Mouse (Mus musculus) layer of hippocampus, adult 9-10 months (tissue): ENCODE measurements around the gene Ubtfl1.
"Not testable (repeated sequence)": the region's sequence is repeated elsewhere in the genome, so short reads cannot be mapped to it uniquely, and the experiment has no call there.

Source experiments
- DNase-seq: peaks from one replicate; pipeline ENCODE4 v3.0.0; 2022; ENCODE audit warnings: low spot score

The Ubtfl1 gene

DNA sequence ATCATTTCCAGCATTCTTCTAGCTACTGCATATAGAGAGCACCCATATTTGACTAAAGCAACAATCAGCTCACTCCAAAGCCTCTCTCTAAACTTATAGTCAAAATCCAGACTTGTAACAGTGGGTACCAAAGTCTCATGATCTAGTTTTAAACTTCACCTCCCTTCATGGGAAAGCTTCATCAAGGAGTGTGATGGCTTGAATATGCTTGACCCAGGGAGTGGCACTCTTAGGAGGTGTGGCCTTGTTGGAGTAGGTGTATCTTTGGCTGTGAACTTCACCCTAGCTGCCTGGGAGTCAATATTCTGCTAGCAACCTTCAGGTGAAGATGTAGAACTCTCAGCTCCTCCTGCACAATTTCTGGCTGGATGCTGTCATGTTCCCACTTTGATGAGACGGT, at the start of gene Ubtfl1:
Gene Ubtfl1 (plus strand): TSS at position 301 of the 400 bp plus-strand sequence.
- no peak for DNase-seq

DNA sequence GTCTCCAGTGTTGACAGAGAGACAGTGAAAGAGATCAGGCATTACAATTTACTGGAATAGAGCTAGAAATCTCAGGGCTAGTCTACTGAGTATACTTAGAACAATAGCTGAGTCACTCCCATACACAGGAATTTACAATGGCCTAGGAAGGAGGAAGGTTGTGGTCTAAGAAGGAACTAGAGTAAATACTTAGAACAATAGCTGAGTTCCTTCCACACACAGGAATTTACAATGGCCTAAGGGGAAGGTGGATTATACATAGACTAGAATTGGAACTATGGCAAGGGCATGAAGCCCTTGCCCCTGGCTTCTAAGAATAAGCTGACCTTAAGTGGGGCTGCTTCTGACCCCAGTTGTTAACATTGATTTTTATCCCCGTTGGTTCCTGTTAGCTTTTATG, 31.2 kb upstream of the Ubtfl1 start:
- not testable (repeated sequence) for DNase-seq

DNA sequence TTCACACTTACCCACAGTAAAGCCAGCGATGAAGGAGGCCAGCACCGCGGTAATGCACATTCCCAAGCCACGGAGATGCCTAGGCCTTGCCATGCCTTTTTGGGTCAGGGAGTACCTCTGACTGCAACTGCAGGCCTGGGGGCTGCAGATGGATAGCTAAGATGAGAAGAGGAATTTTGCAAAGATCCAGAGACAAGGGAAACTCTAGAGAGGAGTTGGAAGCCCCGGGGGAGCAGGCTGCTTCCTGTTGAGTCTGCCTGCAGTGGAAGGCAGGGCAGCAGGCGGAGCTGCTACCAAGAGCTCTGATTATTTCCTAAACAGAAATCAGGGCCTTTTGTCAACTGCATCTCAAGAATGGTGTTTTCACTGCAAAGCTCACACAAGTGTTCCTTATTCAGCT, 18.4 kb upstream of the Ubtfl1 start:
- DNase-seq, result no peak

DNA sequence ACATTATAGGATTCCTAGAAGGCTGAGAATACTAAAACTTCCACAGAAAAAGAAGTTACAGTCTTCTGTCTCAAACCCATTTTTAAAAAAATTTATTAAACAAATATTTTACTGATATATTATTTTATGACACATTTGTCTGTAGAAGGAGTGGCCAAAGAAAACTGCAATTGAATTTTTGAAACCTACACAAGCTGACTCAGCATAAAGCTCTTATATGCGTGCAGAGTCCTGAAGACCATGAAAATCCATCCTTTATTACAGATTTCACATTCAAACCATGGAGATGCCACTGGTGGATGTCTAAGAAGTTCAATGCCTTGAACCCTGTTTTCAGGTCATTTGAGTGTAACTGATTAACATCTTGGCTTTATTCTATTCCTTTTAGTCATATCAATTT, 4.6 kb upstream of the Ubtfl1 start:
- no peak for DNase-seq

DNA sequence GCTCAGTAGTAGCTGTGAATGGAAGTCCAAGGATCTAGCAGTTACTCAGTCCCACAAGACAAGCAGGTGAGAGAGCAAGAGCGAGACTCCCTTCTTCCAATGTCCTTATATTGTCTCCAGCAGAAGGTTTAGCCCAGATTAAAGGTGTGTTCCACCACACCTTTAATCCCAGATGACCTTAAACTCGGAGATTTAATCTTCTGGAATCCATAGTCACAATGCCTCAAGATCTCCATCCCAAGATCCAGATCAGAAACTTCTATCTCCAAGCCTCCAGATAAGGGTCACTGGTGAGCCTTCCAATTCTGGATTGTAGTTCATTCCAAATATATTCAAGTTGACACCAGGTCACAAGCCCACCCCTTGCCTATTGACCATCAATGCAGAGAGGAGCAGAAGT, 1.3 kb upstream of the Ubtfl1 start, which contains the start of gene Naalad2:
Gene Naalad2 (minus strand): TSS at position 101 of the 400 bp plus-strand sequence.
- not testable (repeated sequence) for DNase-seq

DNA sequence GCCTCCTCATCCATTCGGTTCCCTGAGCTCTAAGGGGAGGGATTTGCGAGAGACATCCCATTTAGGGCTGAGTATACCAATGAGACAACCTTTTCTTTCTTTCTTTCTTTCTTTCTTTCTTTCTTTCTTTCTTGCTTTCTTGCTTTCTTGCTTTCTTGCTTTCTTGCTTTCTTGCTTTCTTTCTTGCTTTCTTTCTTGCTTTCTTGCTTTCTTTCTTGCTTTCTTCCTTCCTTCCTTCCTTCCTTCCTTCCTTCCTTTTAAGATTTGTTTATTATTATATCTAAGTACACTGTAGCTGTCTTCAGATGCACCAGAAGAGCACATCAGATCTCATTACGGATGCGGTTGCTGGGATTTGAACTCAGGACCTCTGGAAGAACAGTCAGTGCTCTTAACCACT, 8.2 kb downstream of the Ubtfl1 start:
- DNase-seq, result not testable (repeated sequence)

DNA sequence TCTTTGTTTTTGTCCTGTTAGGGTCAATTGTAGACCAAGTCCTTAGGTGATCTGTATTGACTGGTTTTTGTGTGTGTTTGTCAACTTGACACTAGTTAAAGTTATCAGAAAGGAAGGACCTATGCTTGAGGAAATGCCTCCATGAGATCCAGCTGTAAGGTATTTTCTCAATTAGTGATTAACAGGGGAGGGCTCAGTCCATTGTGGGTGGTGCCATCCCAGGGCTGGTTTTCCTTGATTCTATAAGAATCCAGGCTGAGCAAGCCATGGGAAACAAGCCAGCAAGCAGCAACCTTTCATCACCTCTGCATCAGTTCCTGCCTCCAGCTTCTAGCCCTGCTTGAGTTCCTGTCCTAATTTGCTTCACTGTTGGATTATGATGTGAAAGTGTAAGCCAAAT, 26.1 kb downstream of the Ubtfl1 start, which contains the start of gene Mbd3l2:
Gene Mbd3l2 (plus strand): TSS at position 301 of the 400 bp plus-strand sequence.
- DNase-seq, result no peak

DNA sequence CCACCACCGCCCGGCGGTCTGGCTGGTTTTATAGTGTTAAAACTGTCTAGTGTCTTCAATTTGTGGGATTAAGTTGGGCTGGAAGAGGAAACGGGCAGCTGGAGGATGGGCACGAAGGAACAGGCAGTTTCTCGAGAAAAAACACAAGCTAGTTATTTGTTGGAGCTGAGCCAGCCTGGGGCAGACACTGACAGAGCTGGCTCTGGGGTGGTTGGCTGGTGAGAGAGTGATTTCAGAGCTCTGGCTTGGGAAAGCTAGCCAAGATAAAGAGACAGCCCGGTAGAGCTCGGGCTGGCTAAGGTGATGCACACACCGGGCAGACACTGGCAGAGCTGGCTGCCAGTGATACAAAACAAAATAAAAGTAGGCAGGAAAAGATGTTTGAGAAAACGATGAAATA, 27.5 kb downstream of the Ubtfl1 start:
- DNase-seq, result no peak

DNA sequence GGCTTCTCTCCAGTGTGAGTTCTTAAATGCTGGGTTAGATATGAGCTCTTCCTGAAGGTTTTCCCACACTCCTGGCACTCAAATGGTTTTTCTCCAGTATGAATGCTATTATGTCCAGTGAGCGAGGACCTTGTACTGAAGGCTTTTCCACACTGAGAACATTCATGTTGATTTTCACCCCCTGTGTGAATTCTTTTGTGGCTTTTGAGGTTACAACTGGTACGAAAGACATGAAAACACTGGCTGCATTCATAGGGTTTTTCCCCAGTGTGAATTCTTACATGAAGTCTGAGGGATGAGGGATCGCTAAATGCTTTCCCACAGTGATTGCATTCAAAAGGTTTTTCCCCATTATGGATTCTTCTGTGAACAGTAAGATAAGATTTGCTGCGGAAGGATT, 52.3 kb downstream of the Ubtfl1 start:
- no peak for DNase-seq
